Mouse (Mus musculus) ES-Bruce4 (cell line): ENCODE results near the gene Slc45a1.

Experiments used
- CTCF ChIP-seq: IDR thresholded peaks from one replicate; pipeline ENCODE4 v1.8.1; 2011; ENCODE audit warnings: low read depth, low read length
- POLR2A ChIP-seq: IDR thresholded peaks from one replicate; pipeline ENCODE4 v1.8.1; 2011; ENCODE audit warnings: low read length; ENCODE audit not compliant: insufficient read depth

- TF ChIP-seq CTCF (no peak), POLR2A (no peak)
These were observed 15.3 kb downstream of the Slc45a1 start for GRCm38 (mm10) chr4:150636635-150637034.
